Mouse (Mus musculus): ENCODE results near the gene Cfap73.

DNA sequence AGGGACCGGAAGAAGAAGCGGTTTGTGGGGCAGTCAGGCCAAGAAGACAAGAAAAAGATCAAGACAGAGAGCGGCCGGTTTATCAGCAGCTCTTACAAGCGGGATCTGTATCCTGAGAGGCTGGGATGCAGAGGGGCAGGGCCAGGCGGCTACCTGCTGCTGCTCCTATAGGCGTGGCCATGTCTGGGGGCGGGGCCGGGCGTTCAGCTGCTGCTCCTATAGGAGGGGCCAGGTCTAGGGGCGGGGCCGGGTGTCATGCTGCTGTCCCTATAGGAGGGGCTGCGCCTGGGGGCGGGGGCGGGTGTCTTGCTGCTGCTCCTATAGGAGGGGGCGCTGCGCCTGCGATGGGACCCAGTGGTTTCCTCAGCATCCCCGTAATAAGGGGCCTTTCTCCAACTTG is 7.6 kb downstream of the Cfap73 start:
- TF ChIP-seq CTCF (conservative IDR thresholded peaks at IDR 0.05; ENCODE audit: low read length) (no peak), POU5F1 (IDR thresholded peaks at IDR 0.05; ENCODE audit: borderline replicate concordance, low read length) (no peak)

Measured in E14TG2a.4 (cell line).